ENCODE assay signal across 8 mouse cellular contexts in the genomic region with DNA sequence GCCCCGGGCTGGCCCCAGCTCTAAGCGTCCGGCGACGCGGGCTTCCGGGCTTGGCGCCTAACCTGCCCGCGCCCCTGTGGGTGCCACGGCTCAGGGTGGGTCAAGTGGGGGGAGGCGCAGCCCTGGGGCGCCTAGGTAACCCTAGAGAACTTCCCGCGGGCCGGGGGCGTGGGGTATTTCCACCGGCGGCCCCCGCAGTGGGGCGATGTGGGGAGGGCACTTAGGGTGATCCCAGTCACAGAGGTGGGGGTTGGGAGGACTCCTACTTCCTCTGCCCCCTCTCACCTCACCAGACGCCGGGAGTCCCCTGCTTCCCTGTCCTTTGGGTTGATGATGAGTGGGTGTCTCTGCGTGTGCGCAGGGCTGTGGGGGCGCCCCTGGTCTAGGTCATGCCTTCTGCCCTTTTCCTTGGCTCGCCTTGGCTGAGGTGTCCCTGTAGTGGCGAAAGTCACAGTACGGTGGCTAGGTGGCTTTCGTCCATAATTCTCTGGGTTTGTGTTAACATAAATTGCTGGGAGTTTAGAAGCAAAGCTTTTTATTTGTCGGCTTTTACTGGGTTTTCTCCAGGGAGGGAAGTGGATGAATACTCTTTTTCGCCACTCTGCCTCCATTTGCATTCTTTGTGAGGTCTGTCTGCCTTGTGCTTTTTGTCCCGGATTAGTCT. TPM values are rescaled to one million over a fixed set of nuclear protein-coding genes. Genes with fewer than 3 reads are reported as not detected.
A peak's percentile ranks its signal among the peaks of the same experiment; 100 is the strongest.
DNase-seq lines count a peak whose midpoint lies in the region; ATAC-seq and TF ChIP-seq lines count a peak whose summit lies in the region.

No protein-coding gene starts in this region.

- peak; percentile 3 for ATAC-seq in hindbrain, postnatal 0 days
- ATAC-seq in erythroid progenitor cell, adult 5-6 weeks (replicated peaks; ENCODE audit: low FRiP score, poor library complexity, severe bottlenecking), result no peak

- under 1% methylated on average over 31 of the region's 33 CpGs for WGBS in hindbrain, postnatal 0 days

- peak overlapping the region; percentile 98 for H3K27ac ChIP-seq in gastrocnemius, adult 2 months
- peak overlapping the region; percentile 99 for H3K27ac ChIP-seq in hindbrain, postnatal 0 days

- no peaks in the 10 kb centered on the region for H3K27me3 ChIP-seq in hindbrain, postnatal 0 days (ENCODE audit: insufficient read depth, low read length)
- H3K27me3 ChIP-seq in megakaryocyte, embryonic 14.5 days (replicated peaks), result no peaks in the 10 kb centered on the region

- peak overlapping the region; percentile 96 for H3K9ac ChIP-seq in hindbrain, postnatal 0 days (replicated peaks; ENCODE audit: low read length)

- TF ChIP-seq CTCF in gastrocnemius, adult 2 months (IDR thresholded peaks at IDR 0.05), result no peak
- TF ChIP-seq CTCF in hindbrain, postnatal 0 days (IDR thresholded peaks at IDR 0.05; ENCODE audit: low read depth), result no peak

- intact Hi-C loops in gastrocnemius, adult 2 months (cut with DNase I), result no loop called here
- intact Hi-C loops in left cerebral cortex, postnatal 14 days (cut with DNase I), result no loop called here

- no peaks in the 10 kb centered on the region for H3K9me3 ChIP-seq in hindbrain, postnatal 0 days (ENCODE audit: low read length)
- no peaks in the 10 kb centered on the region for H3K9me3 ChIP-seq in megakaryocyte, embryonic 14.5 days

- peaks cover 30% of the 10 kb centered on the region for H3K4me1 ChIP-seq in hindbrain, postnatal 0 days (ENCODE audit: insufficient read depth, low read length)
- peaks cover 54% of the 10 kb centered on the region for H3K4me1 ChIP-seq in megakaryocyte, embryonic 14.5 days

- DNase-seq in Muller cell, postnatal 12 days (ENCODE audit: inconsistent ontology term), result peak; percentile 66
- peak; percentile 71 for DNase-seq in cerebellum, adult 9-10 months
- DNase-seq in gastrocnemius, adult 2 months, result peak; percentile 65
- DNase-seq in hindbrain, postnatal 0 days (ENCODE audit: low spot score), result peak; percentile 58
- DNase-seq in left cerebral cortex, postnatal 14 days (ENCODE audit: low spot score in 2 of 2), result peak; percentile 41 to 62
- peak; percentile 43 for DNase-seq in right cerebral cortex, postnatal 25 days

- peaks cover 4% of the 10 kb centered on the region; the same call in 1 of the 2 replicates for H3K36me3 ChIP-seq in hindbrain, postnatal 0 days (ENCODE audit: insufficient read depth, low read length)
- peaks cover 20% of the 10 kb centered on the region for H3K36me3 ChIP-seq in megakaryocyte, embryonic 14.5 days (replicated peaks; ENCODE audit: low read length)

- peak overlapping the region; percentile 90 for H3K4me3 ChIP-seq in gastrocnemius, adult 2 months
- H3K4me3 ChIP-seq in hindbrain, postnatal 0 days (ENCODE audit: low read length), result peak overlapping the region; percentile 92
- peak overlapping the region; percentile 93 for H3K4me3 ChIP-seq in megakaryocyte, embryonic 14.5 days (replicated peaks)

- H3K4me2 ChIP-seq in hindbrain, postnatal 0 days (ENCODE audit: low read depth, low read length), result peak overlapping the region; percentile 92

RNA-seq across cellular contexts. Expression of a gene that starts 0.8 kb away (rescaled TPM):
- 10 to 100 TPM in 1 of 2 experiments, 1 to 10 TPM in 1; 8.3 to 19.8 TPM for total RNA-seq in gastrocnemius, adult 2 months (2021)
- 36.4 and 38.9 TPM in 2 replicates for total RNA-seq in hindbrain, postnatal 0 days (2014; rRNA removed)
- polyA plus RNA-seq in hindbrain, postnatal 0 days (2015; fragmentation: Nextera tagmentation; extraction: Ambion mirVana), result 23.9 and 25.1 TPM in 2 replicates
- 10 to 100 TPM; 63.1 to 64.6 TPM for total RNA-seq in left cerebral cortex, postnatal 14 days (2021)
- polyA plus RNA-seq in megakaryocyte, embryonic 14.5 days (2012; ENCODE audit: insufficient read depth, low replicate concordance), result 1.2 TPM in 1 of 2 replicates, not detected in the other
- 2.9 and 8.4 TPM in 2 replicates for total RNA-seq in erythroid progenitor cell, adult 5-6 weeks (2015; ENCODE audit: low replicate concordance)
- 4.9 and 13.2 TPM in 2 replicates for total RNA-seq in erythroid progenitor cell, adult 5-6 weeks (2017; ENCODE audit: low replicate concordance)

RNA-seq across cellular contexts. Expression of a gene that starts 54.1 kb away (rescaled TPM):
- total RNA-seq in gastrocnemius, adult 2 months (2021), result under 1 TPM in 1 of 2 experiments, not detected in 1; 0.17 TPM
- total RNA-seq in hindbrain, postnatal 0 days (2014; rRNA removed), result 61.8 and 80.1 TPM in 2 replicates
- polyA plus RNA-seq in hindbrain, postnatal 0 days (2015; fragmentation: Nextera tagmentation; extraction: Ambion mirVana), result 71.0 and 76.7 TPM in 2 replicates
- total RNA-seq in left cerebral cortex, postnatal 14 days (2021), result 100 to 1,000 TPM in 1 of 2 experiments, 10 to 100 TPM in 1; 80.3 to 138 TPM
- polyA plus RNA-seq in megakaryocyte, embryonic 14.5 days (2012; ENCODE audit: insufficient read depth, low replicate concordance), result not detected in 2 replicates
- total RNA-seq in erythroid progenitor cell, adult 5-6 weeks (2015; ENCODE audit: low replicate concordance), result not detected in 2 replicates
- total RNA-seq in erythroid progenitor cell, adult 5-6 weeks (2017; ENCODE audit: low replicate concordance), result not detected in 2 replicates

Comparison
In these comparisons a context has a peak if more than half of its experiments do, and no peak if none do; other contexts are left out.
1. RNA of a gene that starts 54.1 kb away (total RNA-seq): 80.3 to 138 TPM in left cerebral cortex, postnatal 14 days and 61.8 to 80.1 TPM in hindbrain, postnatal 0 days; 0.17 TPM in gastrocnemius, adult 2 months and not detected in erythroid progenitor cell, adult 5-6 weeks; every median in the first group is over 10 times any median in the second.
2. Peak in every context shown above with its lines, with median percentiles within 50 percentile points of each other: DNase-seq and H3K4me3 ChIP-seq.